In genomic region chr15:96691381-96691780, GRCm38 (mm10) we compare ENCODE assay signal across 29 mouse cellular contexts. TPM values are rescaled to one million over a fixed set of nuclear protein-coding genes. Genes with fewer than 3 reads are reported as not detected.
DNase-seq lines count a peak whose midpoint lies in the region; ATAC-seq and TF ChIP-seq lines count a peak whose summit lies in the region.
"Had no signal": no experiment of that assay in that cellular context is flagged by ENCODE, and none has a peak within 500 bp of the region (broad histone marks: within the 10 kb centered on the region; RNA-seq: fewer than 3 reads in every experiment).

No protein-coding gene starts in this region.

- no peak for DNase-seq in heart, postnatal 14 days
- DNase-seq in MEL (ENCODE audit: low read depth, low spot score) = peak; percentile 39
- DNase-seq in R1 (ENCODE audit: low read depth, low spot score) = peak; percentile 57
- DNase-seq in forebrain, embryonic 14.5 days (ENCODE audit: low spot score) = no peak
- DNase-seq: adrenal gland, adult 8-10 months; adrenal gland, postnatal 25 days; cerebellum, adult 11-12 months; cerebellum, adult 8-10 months; cerebellum, postnatal 10 days; cerebellum, postnatal 36 days; embryo, embryonic 11 days; forebrain, postnatal 0 days; gastrocnemius, adult 2 months; gastrocnemius, postnatal 14 days; heart, adult 2 months; heart, postnatal 4 days; kidney, adult 18-20 months had no signal

- TF ChIP-seq RAD21 in MEL (IDR thresholded peaks at IDR 0.05; ENCODE audit: low read depth, low read length) = no peak

- H3K9me3 ChIP-seq in heart, embryonic 16.5 days (replicated peaks; ENCODE audit: control insufficient read depth, low read length) = no peaks in the 10 kb centered on the region
- H3K9me3 ChIP-seq in MEL (replicated peaks; ENCODE audit: insufficient read depth, low read length) = no peaks in the 10 kb centered on the region
- H3K9me3 ChIP-seq in forebrain, embryonic 15.5 days = no peaks in the 10 kb centered on the region
- no peaks in the 10 kb centered on the region for H3K9me3 ChIP-seq in forebrain, embryonic 14.5 days (replicated peaks; ENCODE audit: control insufficient read depth, low read length)
- H3K9me3 ChIP-seq: embryonic facial prominence, embryonic 10.5 days; embryonic facial prominence, embryonic 13.5 days; forebrain, embryonic 12.5 days; heart, embryonic 10.5 days had no signal

- no peaks in the 10 kb centered on the region for H3K27me3 ChIP-seq in heart, embryonic 16.5 days (ENCODE audit: control insufficient read depth, insufficient read depth, low read length)
- H3K27me3 ChIP-seq in MEL (ENCODE audit: control insufficient read depth in 1 of 2, insufficient read depth in 2 of 2, low read length in 2 of 2) = no peaks in the 10 kb centered on the region
- no peaks in the 10 kb centered on the region for H3K27me3 ChIP-seq in forebrain, embryonic 15.5 days
- H3K27me3 ChIP-seq in forebrain, embryonic 14.5 days (replicated peaks; ENCODE audit: control insufficient read depth, insufficient read depth, low read length) = no peaks in the 10 kb centered on the region
- H3K27me3 ChIP-seq: embryonic facial prominence, embryonic 13.5 days; forebrain, embryonic 12.5 days had no signal

- H3K27ac ChIP-seq in heart, embryonic 16.5 days (ENCODE audit: low read length) = no peak overlapping the region
- no peak overlapping the region for H3K27ac ChIP-seq in MEL (ENCODE audit: control insufficient read depth, low read depth, low read length)
- H3K27ac ChIP-seq in forebrain, embryonic 15.5 days (replicated peaks) = no peak overlapping the region
- no peak overlapping the region for H3K27ac ChIP-seq in forebrain, embryonic 14.5 days (ENCODE audit: low read depth, low read length)
- H3K27ac ChIP-seq: embryonic facial prominence, embryonic 10.5 days; embryonic facial prominence, embryonic 13.5 days; forebrain, embryonic 12.5 days; gastrocnemius, adult 2 months; heart, adult 2 months; heart, embryonic 10.5 days; hindbrain, embryonic 14.5 days; hindbrain, postnatal 0 days had no signal

- peaks cover 36% of the 10 kb centered on the region for H3K79me2 ChIP-seq in MEL (ENCODE audit: control insufficient read depth, insufficient read depth, low read length, poor library complexity)

- TF ChIP-seq CTCF in MEL (IDR thresholded peaks at IDR 0.05 in 2 of 3, conservative IDR thresholded peaks at IDR 0.05 in 1 of 3; ENCODE audit: control insufficient read depth in 1 of 3, insufficient read depth in 1 of 3, low read depth in 2 of 3, low read length in 3 of 3, poor library complexity in 1 of 3, severe bottlenecking in 1 of 3) = no peak

- intact Hi-C loops in heart, postnatal 14 days (cut with DNase I) = loop anchor here (10.0 kb wide), 1 partner anchor 407 kb away; the partner anchor contains the start of gene Arid2

- no peak for TF ChIP-seq EP300 in MEL (IDR thresholded peaks at IDR 0.05; ENCODE audit: low read depth in 1 of 2, low read length in 2 of 2)

- TF ChIP-seq POLR2A in MEL (IDR thresholded peaks at IDR 0.05; ENCODE audit: control insufficient read depth in 1 of 2, insufficient read depth in 1 of 2, low read depth in 1 of 2, low read length in 2 of 2, poor library complexity in 1 of 2) = no peak

- H3K4me2 ChIP-seq in heart, embryonic 16.5 days (ENCODE audit: low read depth, low read length) = no peak overlapping the region
- no peak overlapping the region for H3K4me2 ChIP-seq in forebrain, embryonic 15.5 days (replicated peaks)
- no peak overlapping the region for H3K4me2 ChIP-seq in forebrain, embryonic 14.5 days (ENCODE audit: low read length)
- H3K4me2 ChIP-seq: embryonic facial prominence, embryonic 13.5 days; forebrain, embryonic 12.5 days; hindbrain, embryonic 14.5 days had no signal

- H3K4me1 ChIP-seq in heart, embryonic 16.5 days (ENCODE audit: control insufficient read depth, insufficient read depth, low read length) = peaks cover 31% of the 10 kb centered on the region
- H3K4me1 ChIP-seq in MEL (ENCODE audit: control insufficient read depth in 1 of 2, insufficient read depth in 2 of 2, low read length in 2 of 2) = peaks cover 4 to 29% of the 10 kb centered on the region in 2 experiments; a peak in 3 of 4 replicates
- peaks cover 42% of the 10 kb centered on the region for H3K4me1 ChIP-seq in forebrain, embryonic 15.5 days
- H3K4me1 ChIP-seq in forebrain, embryonic 14.5 days (ENCODE audit: control insufficient read depth, insufficient read depth, low read length) = peaks cover 10% of the 10 kb centered on the region

- no peak overlapping the region for H3K4me3 ChIP-seq in heart, embryonic 16.5 days (ENCODE audit: low read length)
- H3K4me3 ChIP-seq in MEL (ENCODE audit: control insufficient read depth in 1 of 2, insufficient read depth in 1 of 2, low read depth in 2 of 2, low read length in 2 of 2) = no peak overlapping the region
- H3K4me3 ChIP-seq in forebrain, embryonic 15.5 days = no peak overlapping the region
- no peak overlapping the region for H3K4me3 ChIP-seq in forebrain, embryonic 14.5 days (ENCODE audit: low read depth, low read length)
- H3K4me3 ChIP-seq: embryonic facial prominence, embryonic 10.5 days; embryonic facial prominence, embryonic 13.5 days; erythroblast, embryonic 14.5 days; forebrain, embryonic 12.5 days; gastrocnemius, adult 2 months; heart, adult 2 months; heart, embryonic 10.5 days had no signal

- peaks cover 79% of the 10 kb centered on the region for H3K36me3 ChIP-seq in heart, embryonic 16.5 days (ENCODE audit: control insufficient read depth, insufficient read depth)
- peaks cover 73 to 84% of the 10 kb centered on the region in 2 experiments for H3K36me3 ChIP-seq in MEL (ENCODE audit: control insufficient read depth in 1 of 2, insufficient read depth in 2 of 2, low read length in 2 of 2)
- peaks cover 86% of the 10 kb centered on the region for H3K36me3 ChIP-seq in forebrain, embryonic 15.5 days
- H3K36me3 ChIP-seq in forebrain, embryonic 14.5 days (ENCODE audit: control insufficient read depth, insufficient read depth, low read length) = peaks cover 88% of the 10 kb centered on the region

- no peak for ATAC-seq in heart, embryonic 16.5 days (replicated peaks; ENCODE audit: extremely low read depth, insufficient read depth, low FRiP score)
- ATAC-seq in forebrain, embryonic 15.5 days (replicated peaks) = no peak
- no peak for ATAC-seq in forebrain, embryonic 14.5 days
- ATAC-seq: activated CD4-positive, CD25-positive, alpha-beta regulatory T cell, adult 4 months; forebrain, postnatal 0 days; hindbrain, postnatal 0 days; inflammation-experienced regulatory T-cells, adult 6 months; intestine, embryonic 16.5 days had no signal

- H3K9ac ChIP-seq in heart, embryonic 16.5 days (ENCODE audit: low read length) = peak overlapping the region; percentile 41
- H3K9ac ChIP-seq in MEL (ENCODE audit: control insufficient read depth, low read depth, low read length, poor library complexity, severe bottlenecking) = no peak overlapping the region
- H3K9ac ChIP-seq in forebrain, embryonic 15.5 days (replicated peaks) = no peak overlapping the region
- H3K9ac ChIP-seq in forebrain, embryonic 14.5 days (ENCODE audit: low read length) = no peak overlapping the region
- H3K9ac ChIP-seq: embryonic facial prominence, embryonic 13.5 days; forebrain, embryonic 12.5 days; forebrain, postnatal 0 days; hindbrain, embryonic 14.5 days had no signal

- WGBS in heart, embryonic 16.5 days = 84% methylated on average over 15 of the region's 15 CpGs
- 92% methylated on average over 15 of the region's 15 CpGs for WGBS in forebrain, embryonic 15.5 days
- 91% methylated on average over 15 of the region's 15 CpGs for WGBS in forebrain, embryonic 14.5 days

TF ChIP-seq in MEL, 35 proteins besides CTCF, POLR2A, EP300 and RAD21:
- TF ChIP-seq ETS1 (IDR thresholded peaks at IDR 0.05; ENCODE audit: low read depth, low read length) (no peak), SMC3 (IDR thresholded peaks at IDR 0.05; ENCODE audit: low read depth, low read length) (no peak), ZKSCAN1 (IDR thresholded peaks at IDR 0.05; ENCODE audit: low read depth, low read length) (no peak), MYB (IDR thresholded peaks at IDR 0.05; ENCODE audit: low read depth, low read length) (0 out of 2 replicates have a peak, but pooled peaks have one; percentile 31)

RNA-seq across cellular contexts. Expression of gene Slc38a2, which starts 8.1 kb away (rescaled TPM):
- 178 and 190 TPM in 2 replicates for polyA plus RNA-seq in heart, embryonic 16.5 days (2015; fragmentation: Nextera tagmentation; extraction: Ambion mirVana)
- total RNA-seq in heart, postnatal 14 days (2021) = 100 to 1,000 TPM; 257 to 301 TPM
- total RNA-seq in MEL (2012; rRNA removed) = 80.6 and 150 TPM in 2 replicates
- polyA plus RNA-seq in MEL (2012; ENCODE audit: insufficient read depth in 1 of 2, insufficient read length in 2 of 2, low read depth in 1 of 2, low replicate concordance in 2 of 2, missing spikeins in 1 of 2) = 100 to 1,000 TPM; 177 to 590 TPM
- 156 and 157 TPM in 2 replicates for polyA plus RNA-seq in forebrain, embryonic 15.5 days (2015; fragmentation: Nextera tagmentation; extraction: Ambion mirVana)
- 142 and 195 TPM in 2 replicates for polyA plus RNA-seq in forebrain, embryonic 14.5 days (2014; fragmentation: Nextera tagmentation; extraction: Ambion mirVana)

RNA-seq across cellular contexts. Expression of gene Slc38a1, which starts 48.7 kb away (rescaled TPM):
- 70.7 and 71.2 TPM in 2 replicates for polyA plus RNA-seq in heart, embryonic 16.5 days (2015; fragmentation: Nextera tagmentation; extraction: Ambion mirVana)
- 10 to 100 TPM; 33.6 to 35.4 TPM for total RNA-seq in heart, postnatal 14 days (2021)
- not detected in 2 replicates for total RNA-seq in MEL (2012; rRNA removed)
- polyA plus RNA-seq in MEL (2012; ENCODE audit: insufficient read depth in 1 of 2, insufficient read length in 2 of 2, low read depth in 1 of 2, low replicate concordance in 2 of 2, missing spikeins in 1 of 2) = under 1 TPM in 1 of 2 experiments, not detected in 1; 0.03 TPM
- 145 and 147 TPM in 2 replicates for polyA plus RNA-seq in forebrain, embryonic 15.5 days (2015; fragmentation: Nextera tagmentation; extraction: Ambion mirVana)
- polyA plus RNA-seq in forebrain, embryonic 14.5 days (2014; fragmentation: Nextera tagmentation; extraction: Ambion mirVana) = 100 and 129 TPM in 2 replicates

Comparison
In these comparisons a context has a peak if more than half of its experiments do, and no peak if none do; other contexts are left out.
1. DNase-seq: peak in MEL (single experiment) and R1 (single experiment); none in heart, postnatal 14 days (0 of 2) and forebrain, embryonic 14.5 days (single experiment).
2. RNA of gene Slc38a1, which starts 48.7 kb away (polyA plus RNA-seq): 145 to 147 TPM in forebrain, embryonic 15.5 days, 100 to 129 TPM in forebrain, embryonic 14.5 days and 70.7 to 71.2 TPM in heart, embryonic 16.5 days; 0.03 TPM in MEL; every median in the first group is over 10 times any median in the second.